Mouse (Mus musculus) granulocyte monocyte progenitor cell, adult 5-6 weeks (primary cell): ENCODE results near the gene Rbm18. TPM values are rescaled to one million over a fixed set of nuclear protein-coding genes. Genes with fewer than 3 reads are reported as not detected.
"Not testable (repeated sequence)": the region's sequence is repeated elsewhere in the genome, so short reads cannot be mapped to it uniquely, and the experiment has no call there.

ENCODE experiments used
- ATAC-seq: replicated peaks from 2 replicates; pipeline ENCODE4 v1.8.0; 2016; ENCODE audit warnings: mild to moderate bottlenecking, moderate TSS enrichment, inconsistent platforms; ENCODE audit not compliant: poor library complexity, severe bottlenecking
- total RNA-seq, 2 experiments: library from RNA; stranded (forward) in 1 of 2; stranded (reverse) in 1 of 2; fragments of 200-712, 200-1000 nt in 1 of 2; fragments of >200 nt in 1 of 2; fragmentation: Nextera tagmentation in 1 of 2; gene quantifications; 2 replicates each; pipeline ENCODE4 v1.2.3; 2014 to 2017

Gene Rbm18
- total RNA-seq (2014; fragmentation: Nextera tagmentation) (19.4 and 23.1 TPM in 2 replicates), total RNA-seq (2017) (18.6 and 20.1 TPM in 2 replicates)

DNA sequence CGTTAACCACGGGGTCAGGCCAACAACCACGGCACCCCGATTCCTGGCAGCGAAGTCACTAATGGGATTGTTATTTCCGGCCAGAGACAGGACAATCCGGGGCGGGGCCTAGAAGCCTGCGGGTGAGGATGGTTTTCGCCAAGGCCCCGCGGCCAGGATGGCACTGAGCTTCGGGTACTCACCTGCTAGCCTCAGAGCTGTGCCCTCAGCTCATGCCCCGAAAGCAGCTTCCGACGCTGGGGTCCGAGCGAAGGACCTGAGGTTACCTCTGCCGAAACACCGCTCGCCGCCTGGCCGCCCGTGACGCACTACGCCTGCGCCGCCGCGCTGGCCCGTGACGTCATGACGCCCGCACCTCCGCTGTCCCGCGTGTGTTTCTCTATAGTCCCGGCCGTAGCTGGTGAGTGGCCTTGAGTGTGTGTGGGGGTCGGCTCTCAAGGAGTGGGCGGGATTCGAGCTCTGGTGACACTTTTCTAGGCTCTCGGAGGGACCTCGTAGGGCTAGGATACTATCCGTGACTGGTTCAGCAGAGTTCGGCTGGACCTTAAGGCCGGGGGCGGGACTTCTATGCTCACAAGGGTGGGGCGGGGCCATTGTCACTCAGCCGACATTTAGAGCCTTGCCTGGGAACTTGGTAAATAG lies at the start of gene Rbm18, which contains the start of gene Mrrf:
TSS of gene Rbm18 (minus strand) at position 474 of the 642 bp plus-strand sequence.
TSS of gene Mrrf (plus strand) at position 90 of the 642 bp plus-strand sequence.
- peak; percentile 95 for ATAC-seq

DNA sequence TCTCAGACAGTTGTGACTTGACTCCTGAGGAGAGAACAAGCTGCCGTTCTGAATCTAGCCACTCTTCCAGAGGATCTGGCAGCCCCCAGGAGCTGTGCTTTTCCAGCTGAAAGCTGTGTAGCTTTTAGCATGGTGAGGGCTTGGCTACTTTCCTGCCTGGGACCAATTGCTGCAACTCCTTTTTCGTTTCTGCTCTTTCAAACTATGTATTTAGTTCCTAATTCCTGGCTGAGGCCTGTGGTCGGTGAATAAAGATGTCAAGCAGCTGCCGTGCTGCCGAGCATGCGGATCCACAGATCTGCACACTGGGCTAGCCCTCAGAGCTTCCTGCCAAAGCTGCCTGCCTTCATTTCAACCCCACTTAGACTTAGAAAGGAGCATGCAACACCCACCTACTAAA lies 48.3 kb upstream of the Rbm18 start:
- ATAC-seq, result no peak

DNA sequence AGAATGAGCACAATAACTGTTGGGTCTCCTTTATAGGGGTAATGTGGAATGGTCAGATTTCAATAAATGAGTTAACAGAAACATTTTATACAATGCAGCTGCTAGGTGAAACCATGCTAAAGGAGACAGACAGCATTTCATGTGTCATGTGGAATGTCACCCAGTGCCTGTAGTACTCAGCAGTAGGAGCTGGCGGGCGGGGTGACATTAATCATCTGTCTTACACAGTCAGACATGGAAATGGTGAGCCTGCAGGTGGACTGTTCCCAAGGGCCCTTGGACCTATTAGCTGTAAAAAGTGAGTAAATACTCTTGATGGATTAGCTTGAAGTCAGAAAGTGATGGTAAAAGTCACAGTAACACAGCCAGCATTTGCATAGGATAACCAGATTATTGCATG lies 47.6 kb upstream of the Rbm18 start:
- ATAC-seq, result no peak

DNA sequence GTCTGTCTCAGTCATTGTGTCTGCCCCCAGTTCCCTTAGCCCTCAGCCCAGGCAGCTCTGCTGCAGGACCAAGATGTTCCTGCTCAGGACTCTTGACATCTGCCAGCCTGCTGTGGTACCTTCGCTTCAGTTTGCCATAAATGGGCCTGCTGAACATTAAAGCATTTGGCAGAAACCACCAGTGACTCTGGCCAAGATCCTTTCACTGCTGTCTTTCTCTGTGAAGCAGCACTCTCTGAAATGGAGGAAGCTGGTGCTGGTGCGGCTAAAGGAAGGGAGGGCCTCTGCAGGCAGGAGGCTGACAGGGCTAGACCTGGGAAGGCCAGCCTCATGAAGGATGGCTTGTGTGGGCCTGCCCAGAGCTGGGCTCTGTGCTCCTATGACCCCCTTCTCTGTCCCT lies 46.7 kb upstream of the Rbm18 start:
- ATAC-seq, result no peak

DNA sequence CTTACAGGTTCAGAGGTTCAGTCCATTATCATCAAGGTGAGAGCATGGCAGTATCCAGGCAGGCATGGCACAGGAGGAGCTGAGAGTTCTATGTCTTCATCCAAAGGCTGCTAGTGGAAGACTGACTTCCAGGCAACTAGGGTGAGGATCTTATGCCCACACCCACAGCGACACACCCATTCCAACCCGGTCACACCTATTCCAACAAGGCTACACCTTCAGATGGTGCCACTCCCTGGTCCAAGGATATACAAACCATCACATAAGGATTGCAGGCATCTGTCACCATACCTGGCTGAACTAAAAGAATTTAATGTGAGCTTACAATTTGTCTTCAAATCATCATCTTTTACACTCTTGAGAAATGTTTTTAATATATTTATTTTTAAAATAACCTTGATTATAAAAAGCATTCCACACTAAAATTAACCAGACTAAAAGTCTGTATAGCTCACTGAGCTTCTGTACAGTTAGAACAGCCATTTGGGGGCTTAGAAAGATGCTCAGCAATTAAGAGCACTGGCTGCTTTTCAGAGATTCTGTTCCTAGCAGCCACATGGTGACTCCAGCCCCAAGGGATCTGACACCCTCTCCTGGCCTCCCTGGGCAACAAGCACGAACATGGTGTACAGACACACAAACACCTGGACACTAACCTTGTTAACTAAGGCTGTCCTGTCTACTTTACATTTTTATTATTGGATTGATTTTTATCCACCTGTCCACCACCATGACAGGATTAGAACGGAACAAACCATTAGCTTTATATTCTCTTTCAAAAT lies 45.2 kb upstream of the Rbm18 start:
- ATAC-seq, result not testable (repeated sequence)

DNA sequence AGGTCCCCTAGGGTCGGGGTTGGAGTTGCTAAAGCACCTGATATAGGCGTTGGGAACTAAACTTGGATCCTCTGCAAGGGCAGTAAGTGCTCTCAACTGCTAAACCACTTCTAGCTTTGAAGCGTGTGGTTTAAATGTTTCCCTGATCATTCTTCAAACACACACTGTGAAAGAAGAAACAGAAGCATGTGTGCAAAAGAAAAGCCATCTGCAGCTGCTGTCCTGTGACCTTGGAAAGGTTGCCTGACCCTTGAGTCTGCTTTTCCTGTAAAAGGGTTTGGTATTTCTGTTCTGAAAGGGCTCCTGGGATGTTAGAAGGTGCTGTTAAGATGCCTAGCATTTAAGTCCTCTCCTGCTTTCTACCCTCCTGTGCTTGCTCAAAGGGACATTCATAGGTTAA lies 42.9 kb upstream of the Rbm18 start:
- ATAC-seq, result no peak

DNA sequence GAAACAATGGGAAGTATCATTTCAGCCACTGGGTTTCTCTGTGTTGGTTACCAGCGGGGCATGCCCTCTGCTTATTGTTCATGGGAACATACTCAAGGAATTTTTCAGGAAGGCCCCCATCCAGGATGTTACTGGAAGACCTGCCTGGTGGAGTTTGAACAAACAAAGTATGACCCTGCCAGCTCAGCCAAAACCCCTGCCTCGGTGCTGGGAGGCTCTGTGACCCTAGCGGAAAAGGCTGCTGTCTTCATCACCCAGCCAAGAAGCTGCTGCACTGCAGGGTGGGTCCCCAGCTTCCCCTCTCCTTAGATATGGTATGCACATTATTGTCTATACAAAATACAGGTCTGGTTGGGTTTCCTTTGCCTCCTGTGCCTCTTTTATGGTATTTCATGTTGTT lies 36.0 kb upstream of the Rbm18 start:
- no peak for ATAC-seq

DNA sequence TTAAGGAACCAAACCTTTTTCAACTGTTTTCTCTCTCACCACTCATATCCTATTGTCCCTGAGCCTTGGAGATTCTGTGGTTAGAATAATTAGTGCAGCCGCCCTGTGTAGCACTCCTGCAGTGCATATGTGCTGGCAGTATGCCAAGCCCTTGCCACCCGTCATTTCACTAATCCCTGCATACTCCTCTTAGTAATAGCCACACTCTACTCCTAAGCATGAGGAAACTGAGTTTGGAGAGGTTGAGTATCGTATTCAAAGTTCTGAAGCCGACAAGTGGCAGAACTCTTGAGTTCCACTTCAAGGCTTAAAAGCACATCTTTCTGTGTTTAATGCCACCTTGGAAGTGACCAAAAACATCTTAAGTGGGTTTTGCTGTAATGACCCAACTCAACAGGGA lies 35.6 kb upstream of the Rbm18 start:
- no peak for ATAC-seq

DNA sequence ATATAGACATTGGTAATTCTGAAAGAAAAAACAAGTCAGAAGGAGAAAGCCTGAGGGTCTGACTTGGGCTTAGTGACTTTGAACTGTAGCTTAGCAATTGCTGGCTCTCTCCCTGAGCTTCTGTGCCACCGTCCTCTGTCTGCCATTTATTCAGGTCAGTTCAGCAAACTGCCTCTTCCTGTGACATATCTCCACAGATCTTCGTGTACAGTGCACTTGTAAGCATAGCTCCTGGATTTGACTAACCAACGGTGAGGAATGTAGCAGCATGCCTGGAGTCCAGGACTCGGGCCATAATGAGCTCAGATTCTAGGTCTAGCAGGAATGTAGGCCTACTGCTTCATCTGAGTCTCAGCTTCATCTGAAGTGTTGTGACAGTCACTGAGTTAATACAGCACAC lies 32.6 kb upstream of the Rbm18 start:
- ATAC-seq, result no peak

DNA sequence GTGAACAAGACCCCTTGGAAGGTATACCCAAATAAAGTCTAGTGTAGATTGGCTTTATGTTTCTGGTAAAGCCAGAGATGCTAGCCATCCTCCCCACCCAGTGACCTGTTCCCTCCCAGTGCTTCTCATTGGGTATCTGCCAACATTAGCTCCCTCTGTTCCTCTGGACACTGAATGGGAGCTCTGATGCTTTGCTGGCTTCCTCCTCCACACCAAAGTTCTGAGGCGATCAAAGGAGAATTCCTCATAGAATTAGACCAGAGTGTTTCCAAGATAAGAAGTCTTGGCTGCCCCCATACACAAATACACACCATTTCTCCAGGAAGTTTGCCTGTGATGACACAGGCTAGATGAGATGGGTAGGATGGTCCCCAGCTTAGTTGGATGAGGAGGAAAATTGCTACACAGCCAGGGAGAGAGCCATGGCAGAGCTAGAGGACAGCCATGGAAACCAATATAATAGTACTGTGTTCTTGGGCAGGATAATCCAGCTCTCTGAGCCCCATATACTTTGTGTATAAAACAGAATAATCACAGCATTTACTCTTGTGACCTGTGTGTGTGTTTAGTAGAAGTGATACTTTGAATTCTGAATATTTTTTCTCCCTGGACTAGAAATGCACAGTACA lies 31.5 kb upstream of the Rbm18 start:
- ATAC-seq, result no peak

DNA sequence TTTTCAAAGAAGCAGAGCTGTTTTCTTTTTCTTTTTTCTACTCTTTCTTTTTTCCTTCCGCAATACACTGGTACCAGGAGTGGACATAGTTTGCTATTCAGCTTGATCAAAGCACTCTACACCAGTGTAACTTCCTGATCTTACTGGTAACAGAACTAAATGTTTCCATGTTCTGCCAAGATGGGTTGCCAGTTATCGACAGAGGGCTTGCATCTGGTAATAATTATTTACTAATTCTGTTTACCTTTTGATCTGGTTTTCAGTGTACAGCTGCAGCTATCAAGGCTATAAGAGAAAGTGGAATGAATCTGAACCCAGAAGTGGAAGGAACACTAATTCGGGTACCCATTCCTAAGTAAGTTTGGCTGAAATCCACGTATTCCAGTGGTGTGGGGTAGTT lies 22.8 kb upstream of the Rbm18 start:
- ATAC-seq, result no peak

DNA sequence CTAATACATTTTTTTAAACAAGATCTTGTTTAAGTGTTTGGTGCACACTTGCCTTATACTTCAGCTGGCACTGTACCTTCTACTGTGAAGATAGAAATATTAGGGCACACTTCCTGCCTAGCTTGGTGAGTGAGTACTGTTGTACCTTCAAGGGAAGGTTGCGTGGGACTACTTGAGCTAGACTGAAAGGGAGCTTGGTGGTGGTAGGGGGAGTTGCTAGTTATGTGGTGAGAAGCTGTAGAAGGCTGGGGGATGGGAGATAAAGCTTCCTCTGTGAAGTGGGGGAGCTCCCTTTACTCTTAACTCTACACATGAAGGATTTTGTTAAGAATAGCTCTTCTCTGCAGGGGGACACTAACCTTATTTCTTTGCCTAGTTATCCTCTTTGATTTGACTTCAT lies 20.9 kb upstream of the Rbm18 start:
- ATAC-seq, result no peak

DNA sequence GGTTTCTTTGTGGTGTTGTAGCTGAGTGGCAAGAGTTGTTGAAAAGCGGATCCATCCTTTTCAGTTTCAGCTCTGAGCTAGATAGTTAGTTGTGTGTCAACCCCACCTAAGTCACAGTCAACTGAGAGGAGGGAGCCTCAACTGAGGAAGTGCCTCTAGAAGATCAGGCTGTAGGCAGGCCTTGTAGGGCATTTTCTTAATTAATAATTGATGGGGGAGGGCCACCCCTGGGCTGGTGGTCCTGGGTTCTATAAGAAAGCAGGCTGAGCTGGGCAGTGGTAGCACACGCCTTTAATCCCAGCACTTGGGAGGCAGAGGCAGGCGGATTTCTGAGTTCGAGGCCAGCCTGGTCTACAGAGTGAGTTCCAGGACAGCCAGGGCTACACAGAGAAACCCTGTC lies 15.8 kb upstream of the Rbm18 start:
- ATAC-seq, result not testable (repeated sequence)

DNA sequence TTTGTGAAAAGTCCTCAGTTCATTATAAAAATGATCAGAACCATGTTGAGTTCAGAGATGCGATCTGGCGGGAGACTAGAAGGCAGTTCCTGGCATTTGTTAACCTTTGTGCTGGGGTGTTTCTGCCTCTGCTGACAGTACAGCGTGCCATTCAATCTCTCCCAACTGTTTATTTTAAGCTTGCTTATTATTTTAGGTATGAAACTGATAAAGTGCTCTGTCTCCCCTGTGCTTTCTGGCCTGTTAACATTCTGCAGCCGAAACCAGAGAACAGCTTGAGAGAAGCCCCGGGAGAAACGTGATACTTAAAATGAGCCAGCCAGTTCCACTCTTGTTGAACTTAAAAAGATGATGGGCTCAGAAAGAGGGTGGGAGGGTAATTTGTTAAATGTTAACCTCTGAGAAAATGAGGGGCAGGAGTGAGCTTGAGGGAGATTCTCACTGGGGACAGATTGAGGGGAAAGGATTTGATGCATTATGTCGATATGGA lies 12.3 kb upstream of the Rbm18 start:
- no peak for ATAC-seq

DNA sequence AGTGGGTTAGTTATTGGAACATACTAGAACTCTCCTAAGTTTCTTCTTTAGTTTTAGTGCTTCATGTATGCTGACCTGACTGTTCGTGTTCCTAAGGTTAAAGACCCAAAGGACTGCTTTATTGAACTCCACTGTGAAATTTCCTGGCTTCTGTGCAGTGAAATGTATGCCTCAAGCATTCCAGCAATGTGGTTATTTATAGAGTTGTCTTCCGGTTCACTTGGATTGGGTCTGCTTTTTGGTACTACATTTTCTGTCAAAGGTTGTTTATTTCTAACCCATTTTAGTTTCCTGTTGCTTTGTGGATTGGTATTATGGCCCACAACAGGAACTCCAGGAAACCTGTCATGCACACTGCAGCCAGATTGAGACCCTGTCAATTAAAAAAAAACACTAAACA lies 2.5 kb upstream of the Rbm18 start:
- ATAC-seq, result no peak

DNA sequence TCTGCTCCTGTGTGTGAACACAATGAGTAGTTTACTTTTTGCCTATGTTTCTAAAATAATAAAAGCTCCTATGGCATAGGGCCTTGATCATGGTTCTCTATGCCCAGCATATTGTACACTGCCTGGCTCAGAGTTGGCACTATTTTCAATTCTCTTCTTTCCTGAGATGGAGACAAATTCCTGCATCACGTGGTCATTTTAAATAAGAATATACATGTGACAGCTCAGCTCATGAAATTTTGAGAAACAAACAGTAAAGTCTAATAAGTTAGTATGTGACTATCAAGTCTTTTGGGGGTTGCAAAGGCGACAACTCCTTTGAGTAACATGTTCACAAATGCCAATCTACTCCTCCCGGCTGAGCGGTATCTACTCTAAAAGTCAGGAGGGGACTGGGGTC lies 686 bp downstream of the Rbm18 start:
- ATAC-seq, result no peak

DNA sequence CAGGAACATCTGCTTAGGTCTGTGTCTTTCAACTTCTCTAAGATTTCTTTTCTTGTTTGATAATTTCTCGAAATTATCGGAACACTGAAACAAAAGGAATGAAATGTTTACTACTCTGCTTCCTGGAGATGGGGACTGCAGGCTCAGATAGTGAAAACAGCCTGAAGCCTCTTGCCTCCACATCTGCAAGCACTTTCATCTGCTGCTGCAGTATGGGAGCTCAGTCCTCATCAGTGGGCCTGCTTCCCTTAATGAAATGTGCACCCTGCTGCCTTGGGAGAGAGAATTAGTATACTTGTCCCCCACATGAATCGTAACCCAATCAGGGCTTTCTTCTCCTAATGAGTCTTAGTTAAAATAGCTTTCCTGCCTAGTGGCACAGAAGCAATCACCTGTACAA lies 7.5 kb downstream of the Rbm18 start:
- no peak for ATAC-seq

DNA sequence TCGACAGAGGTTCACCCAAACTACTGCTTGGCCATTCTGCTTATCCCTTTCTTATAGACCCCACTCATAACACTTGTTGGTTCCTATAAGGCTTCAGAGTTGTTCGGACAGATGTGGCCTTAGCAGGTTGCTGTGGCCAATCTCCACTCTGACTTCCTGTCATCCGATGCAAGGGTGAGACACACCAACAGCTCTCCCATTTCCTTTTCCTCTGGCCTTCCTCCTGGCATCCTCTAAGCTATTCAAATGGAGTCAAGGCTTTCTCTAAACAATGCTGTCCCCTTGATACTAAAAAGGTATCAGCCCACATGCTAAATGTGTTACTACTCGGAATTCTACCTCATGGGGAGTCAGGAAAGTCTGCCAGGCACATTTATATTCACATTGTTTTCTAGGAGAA lies 8.6 kb downstream of the Rbm18 start:
- ATAC-seq, result no peak

DNA sequence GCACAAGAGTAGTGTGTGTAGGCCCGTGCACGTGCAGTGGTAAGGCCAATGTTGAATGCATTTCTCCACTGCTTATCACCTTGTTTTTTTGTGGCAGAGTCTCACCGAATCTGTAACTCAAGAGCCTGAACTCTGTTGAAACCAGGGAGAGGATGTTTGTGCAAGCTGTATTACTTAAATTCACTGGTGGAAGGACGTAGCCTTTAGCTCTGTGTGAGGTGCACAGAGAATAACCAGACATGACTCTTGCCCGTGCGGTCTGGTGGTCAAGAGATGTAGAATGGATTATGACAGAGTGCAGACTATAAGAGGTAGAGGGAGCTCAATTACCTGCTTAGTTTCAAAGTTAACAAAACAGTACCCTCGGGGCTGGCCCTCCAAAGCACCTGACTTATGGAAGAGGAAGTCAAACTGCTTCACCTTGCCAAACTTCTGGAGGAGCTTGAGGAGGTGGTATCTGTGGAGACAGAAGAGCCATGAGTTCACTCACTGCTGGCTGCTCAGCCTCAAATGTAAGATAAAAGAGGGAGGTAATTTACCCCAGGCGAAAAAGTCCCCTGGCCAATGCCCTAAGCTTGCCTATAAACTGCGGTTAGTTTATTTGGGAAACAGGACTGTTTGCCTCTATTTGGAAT lies 9.7 kb downstream of the Rbm18 start:
- ATAC-seq, result no peak

DNA sequence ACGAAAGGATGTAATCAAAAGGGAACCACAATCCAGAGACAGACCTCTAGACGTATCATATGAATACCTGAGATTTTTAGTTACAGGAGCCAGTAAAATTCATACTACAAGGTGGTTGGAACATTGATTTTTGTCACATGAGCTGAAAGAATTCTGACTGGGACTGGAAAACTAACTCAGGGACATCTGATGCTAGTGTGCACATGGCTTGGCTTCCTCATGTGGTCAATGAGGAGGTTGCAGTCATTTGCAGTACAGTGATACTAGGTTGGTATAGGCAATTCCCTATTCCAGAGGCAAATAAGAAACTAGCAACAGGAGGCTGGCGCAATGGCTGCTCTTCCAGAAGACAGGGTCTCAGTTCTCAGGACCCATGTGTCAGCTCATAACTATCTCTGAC lies 23.9 kb downstream of the Rbm18 start:
- no peak for ATAC-seq

DNA sequence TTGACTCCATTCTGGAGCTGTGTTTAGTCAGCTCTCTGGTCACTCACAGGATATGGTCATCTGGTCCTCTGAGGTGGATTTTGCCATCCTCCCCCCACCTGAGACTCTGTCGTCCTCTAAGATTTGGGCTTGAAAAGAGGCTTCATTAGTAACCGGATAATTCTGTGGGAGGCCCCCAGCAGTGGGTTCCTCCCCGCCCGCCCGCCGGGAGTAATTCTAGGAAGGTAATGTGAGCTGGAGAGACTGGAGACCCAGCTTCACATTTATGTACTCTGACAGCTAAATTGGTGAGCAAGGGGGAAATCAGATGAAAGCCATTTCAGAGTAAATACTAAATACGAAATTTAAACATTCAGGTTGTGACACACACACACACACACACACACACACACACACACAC lies 28.0 kb downstream of the Rbm18 start:
- no peak for ATAC-seq
